Mouse (Mus musculus) testis, adult 2 months (tissue): Measurements from ENCODE around the gene Bpnt1.

Source experiments
- CTCF ChIP-seq: fragments of 200-500 bp; IDR thresholded peaks from 2 replicates; pipeline ENCODE4 v1.5.1; 2012; ENCODE audit warnings: low read depth, mild to moderate bottlenecking, inconsistent platforms, low read length, moderate library complexity; ENCODE audit not compliant: control insufficient read depth, insufficient read depth, insufficient replicate concordance
- POLR2A ChIP-seq: fragments of 200-500 bp; IDR thresholded peaks from 2 replicates; pipeline ENCODE4 v1.6.1; 2012; ENCODE audit warnings: low read depth, mild to moderate bottlenecking, inconsistent platforms, low read length, moderate library complexity; ENCODE audit not compliant: control insufficient read depth

DNA sequence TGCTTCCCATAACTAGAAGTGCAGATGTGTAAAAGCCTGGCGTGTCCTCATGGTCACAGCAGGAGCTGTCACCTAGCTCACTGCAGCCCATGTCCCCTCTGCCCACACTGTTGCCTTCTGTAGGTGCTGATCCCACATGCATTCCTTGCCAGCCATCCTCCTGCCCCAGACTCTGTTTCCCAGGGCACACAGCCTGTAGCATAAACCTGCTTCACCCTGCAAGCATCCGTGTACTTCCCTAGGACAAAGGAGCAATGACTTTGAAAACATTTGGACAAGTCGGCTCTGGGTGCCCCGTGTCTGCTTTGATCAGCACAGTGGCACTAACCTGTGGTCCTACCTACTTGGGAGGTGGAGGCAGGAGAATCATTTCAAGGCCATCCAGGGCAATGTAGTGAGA is 18.7 kb downstream of the Bpnt1 start:
- TF ChIP-seq POLR2A (no peak), CTCF (no peak)
